Mouse (Mus musculus) thymus, postnatal 4 days (tissue): ENCODE measurements around the gene Mtmr3.
A peak's percentile ranks its signal among the peaks of the same experiment; 100 is the strongest.

Experiments used
- DNase-seq: peaks from one replicate; pipeline ENCODE4 v3.0.0; 2021

Mtmr3 gene

GRCm38 (mm10) chr11:4461154-4461553, 133.5 kb downstream of the Mtmr3 start:
- DNase-seq: no peak

- DNase-seq: no peak
Measured at GRCm38 (mm10) chr11:4460615-4461014, 134.0 kb downstream of the Mtmr3 start.

- no peak for DNase-seq
Measured at GRCm38 (mm10) chr11:4454895-4455535, 139.6 kb downstream of the Mtmr3 start.

GRCm38 (mm10) chr11:4452467-4453184, 142.0 kb downstream of the Mtmr3 start:
- DNase-seq: no peak

GRCm38 (mm10) chr11:4451116-4451515, 143.5 kb downstream of the Mtmr3 start:
- DNase-seq: peak; percentile 87

- DNase-seq: no peak
Measured at GRCm38 (mm10) chr11:4446195-4446868, 148.3 kb downstream of the Mtmr3 start.

- DNase-seq: no peak
Measured at GRCm38 (mm10) chr11:4442280-4442679, 152.4 kb downstream of the Mtmr3 start.

GRCm38 (mm10) chr11:4440978-4441377, 153.7 kb downstream of the Mtmr3 start, which contains the start of gene Hormad2:
Gene Hormad2 (minus strand): TSS chr11:4441105.
- DNase-seq: peak; percentile 73

- no peak for DNase-seq
Measured at GRCm38 (mm10) chr11:4438211-4438610, 156.5 kb downstream of the Mtmr3 start.

GRCm38 (mm10) chr11:4437318-4437717, 157.3 kb downstream of the Mtmr3 start:
- DNase-seq: no peak

GRCm38 (mm10) chr11:4436631-4437030, 158.0 kb downstream of the Mtmr3 start:
- DNase-seq: no peak

GRCm38 (mm10) chr11:4434461-4434860, 160.2 kb downstream of the Mtmr3 start:
- no peak for DNase-seq
